Mouse (Mus musculus): ENCODE data around the gene Ubl3. TPM values are rescaled to one million over a fixed set of nuclear protein-coding genes. Genes with fewer than 3 reads are reported as not detected.

Gene Ubl3
- polyA plus RNA-seq, 1 experiment, result 43.3 TPM

- no peaks in the 10 kb centered on the region for H3K36me3 ChIP-seq (ENCODE audit: control insufficient read depth, insufficient read depth)
- H3K4me3 ChIP-seq, result peak overlapping the region; percentile 91
- TF ChIP-seq TCF12 (IDR thresholded peaks at IDR 0.05; ENCODE audit: insufficient read depth, poor library complexity, severe bottlenecking) (no peak), POLR2A (IDR thresholded peaks at IDR 0.05; ENCODE audit: insufficient read length, low read depth) (no peak), REST (IDR thresholded peaks at IDR 0.05; ENCODE audit: insufficient read depth, insufficient read length) (no peak), USF1 (IDR thresholded peaks at IDR 0.05; ENCODE audit: low read depth) (no peak), CEBPB (IDR thresholded peaks at IDR 0.05; ENCODE audit: insufficient read depth, poor library complexity, severe bottlenecking) (no peak), POLR2AphosphoS2 (IDR thresholded peaks at IDR 0.05; ENCODE audit: insufficient read length, low read depth) (no peak), E2F4 (IDR thresholded peaks at IDR 0.05; ENCODE audit: insufficient read depth) (no peak), MAX (IDR thresholded peaks at IDR 0.05; ENCODE audit: low read depth) (no peak), MYOD1 (IDR thresholded peaks at IDR 0.05; ENCODE audit: control insufficient read depth in 1 of 3, insufficient read length in 2 of 3, low read depth in 2 of 3) (no peak), MYOG (IDR thresholded peaks at IDR 0.05; ENCODE audit: control insufficient read depth in 1 of 3, insufficient read depth in 1 of 3, insufficient read length in 2 of 3, low read depth in 2 of 3) (no peak), TCF3 (IDR thresholded peaks at IDR 0.05; ENCODE audit: insufficient read length, low read depth) (no peak)
- H3ac ChIP-seq (ENCODE audit: control insufficient read depth, insufficient read length), result peak overlapping the region; percentile 42
- no peaks in the 10 kb centered on the region for H3K27me3 ChIP-seq (ENCODE audit: control insufficient read depth, insufficient read depth, insufficient read length)
- H3K79me2 ChIP-seq (ENCODE audit: control insufficient read depth, insufficient read depth), result peaks cover 52% of the 10 kb centered on the region
- H3K4me2 ChIP-seq (ENCODE audit: low read depth), result peak overlapping the region; percentile 79
These were observed 839 bp downstream of the Ubl3 start for GRCm38 (mm10) chr5:148551764-148552136.

DNA sequence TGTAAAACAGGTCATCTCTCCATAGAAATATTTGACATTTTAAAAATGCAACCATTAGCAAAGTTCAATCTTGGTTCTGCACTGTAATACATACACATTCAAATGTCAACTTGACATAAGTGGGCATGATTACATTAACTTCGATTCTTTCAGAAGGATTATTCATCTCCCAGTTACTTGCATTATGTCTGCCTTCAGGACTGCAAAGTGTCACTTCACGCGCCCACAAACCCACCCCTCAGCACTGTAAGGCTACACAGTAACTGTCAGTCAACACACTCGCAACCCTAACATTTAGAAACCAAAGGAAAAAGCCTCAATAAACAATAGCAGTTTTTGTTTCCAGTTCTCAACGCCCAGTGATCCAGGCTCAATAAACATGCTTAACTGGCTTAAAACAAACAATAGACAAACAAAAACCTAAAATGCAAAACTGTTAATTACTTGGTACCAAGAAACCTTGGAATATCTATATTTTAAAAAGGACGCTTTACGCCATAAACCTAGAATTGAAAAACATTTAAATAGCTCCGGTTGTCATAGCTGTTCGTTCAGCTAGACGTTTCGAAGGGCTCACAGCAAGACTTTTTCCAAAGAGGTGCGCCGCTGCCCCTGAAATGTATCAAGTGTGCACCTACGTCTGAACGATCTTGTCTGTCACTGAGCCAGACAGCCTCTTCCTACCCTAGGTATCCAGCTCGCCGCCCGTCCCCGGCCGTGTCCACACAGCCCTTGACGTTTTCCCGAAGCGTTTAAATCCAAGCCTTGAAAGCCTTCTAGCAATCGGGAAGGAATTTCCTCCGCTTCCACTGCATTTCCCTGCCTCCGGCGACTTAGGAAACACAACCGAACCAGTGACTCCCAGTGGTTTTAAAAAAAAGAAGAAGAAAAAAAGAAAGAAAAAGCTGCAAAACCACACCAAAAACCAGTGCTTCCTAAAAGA, 1.5 kb downstream of the Ubl3 start:
- H3K27me3 ChIP-seq (ENCODE audit: control insufficient read depth, insufficient read depth, insufficient read length), result no peaks in the 10 kb centered on the region
- H3K4me2 ChIP-seq (ENCODE audit: low read depth), result peak overlapping the region; percentile 79
- peaks cover 59% of the 10 kb centered on the region for H3K79me2 ChIP-seq (ENCODE audit: control insufficient read depth, insufficient read depth)
- H3ac ChIP-seq (ENCODE audit: control insufficient read depth, insufficient read length), result peak overlapping the region; percentile 42
- peak overlapping the region; percentile 91 for H3K4me3 ChIP-seq
- TF ChIP-seq E2F4 (IDR thresholded peaks at IDR 0.05; ENCODE audit: insufficient read depth) (no peak), TCF3 (IDR thresholded peaks at IDR 0.05; ENCODE audit: insufficient read length, low read depth) (no peak), SRF (IDR thresholded peaks at IDR 0.05; ENCODE audit: control insufficient read depth, insufficient read length, low read depth) (no peak), POLR2A (IDR thresholded peaks at IDR 0.05; ENCODE audit: insufficient read length, low read depth) (no peak), TCF12 (IDR thresholded peaks at IDR 0.05; ENCODE audit: insufficient read depth, poor library complexity, severe bottlenecking) (no peak), POLR2AphosphoS2 (IDR thresholded peaks at IDR 0.05; ENCODE audit: insufficient read length, low read depth) (no peak), USF1 (IDR thresholded peaks at IDR 0.05; ENCODE audit: low read depth) (no peak), REST (IDR thresholded peaks at IDR 0.05; ENCODE audit: insufficient read depth, insufficient read length) (no peak), MAX (IDR thresholded peaks at IDR 0.05; ENCODE audit: low read depth) (no peak), MYOG (IDR thresholded peaks at IDR 0.05; ENCODE audit: control insufficient read depth in 1 of 3, insufficient read depth in 1 of 3, insufficient read length in 2 of 3, low read depth in 2 of 3) (no peak), CEBPB (IDR thresholded peaks at IDR 0.05; ENCODE audit: insufficient read depth, poor library complexity, severe bottlenecking) (no peak), MYOD1 (IDR thresholded peaks at IDR 0.05; ENCODE audit: control insufficient read depth in 1 of 3, insufficient read length in 2 of 3, low read depth in 2 of 3) (no peak)
- no peaks in the 10 kb centered on the region for H3K36me3 ChIP-seq (ENCODE audit: control insufficient read depth, insufficient read depth)

DNA sequence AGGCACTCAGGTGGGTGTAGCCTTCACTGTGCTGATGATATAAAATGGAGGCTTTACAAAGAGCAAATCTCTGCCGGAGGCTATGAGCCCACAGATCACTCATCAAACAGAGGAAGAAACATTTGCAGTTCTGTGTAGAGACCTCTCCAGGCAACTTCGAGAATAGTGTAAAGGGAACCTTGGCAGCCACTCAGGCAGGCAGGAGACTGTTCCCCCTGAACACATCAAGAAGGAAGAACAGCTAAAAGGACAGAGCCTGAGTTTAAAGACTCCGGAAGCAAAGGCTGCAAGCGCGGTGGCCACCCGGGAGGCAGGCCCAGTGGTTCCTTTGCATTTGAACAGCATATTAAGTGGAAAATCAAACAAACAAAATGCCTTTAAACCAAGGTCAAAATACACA, 2.2 kb downstream of the Ubl3 start:
- Histone ChIP-seq H3K79me2 (ENCODE audit: control insufficient read depth, insufficient read depth) (peaks cover 66% of the 10 kb centered on the region), H3K36me3 (ENCODE audit: control insufficient read depth, insufficient read depth) (no peaks in the 10 kb centered on the region), H3K4me2 (ENCODE audit: low read depth) (peak overlapping the region; percentile 79), H3K27me3 (ENCODE audit: control insufficient read depth, insufficient read depth, insufficient read length) (no peaks in the 10 kb centered on the region), H3ac (ENCODE audit: control insufficient read depth, insufficient read length) (no peak overlapping the region), H3K4me3 (peak overlapping the region; percentile 91)
- no peak for TF ChIP-seq TCF12 (IDR thresholded peaks at IDR 0.05; ENCODE audit: insufficient read depth, poor library complexity, severe bottlenecking)

GRCm38 (mm10) chr5:148549307-148549706, 3.3 kb downstream of the Ubl3 start:
- Histone ChIP-seq H3K79me2 (ENCODE audit: control insufficient read depth, insufficient read depth) (peaks cover 77% of the 10 kb centered on the region), H3K36me3 (ENCODE audit: control insufficient read depth, insufficient read depth) (no peaks in the 10 kb centered on the region), H3K27me3 (ENCODE audit: control insufficient read depth, insufficient read depth, insufficient read length) (no peaks in the 10 kb centered on the region), H3ac (ENCODE audit: control insufficient read depth, insufficient read length) (no peak overlapping the region), H3K4me3 (peak overlapping the region; percentile 91), H3K4me2 (ENCODE audit: low read depth) (peak overlapping the region; percentile 79)
- TF ChIP-seq POLR2A (IDR thresholded peaks at IDR 0.05; ENCODE audit: insufficient read length, low read depth) (no peak), TCF3 (IDR thresholded peaks at IDR 0.05; ENCODE audit: insufficient read length, low read depth) (no peak), REST (IDR thresholded peaks at IDR 0.05; ENCODE audit: insufficient read depth, insufficient read length) (no peak), MAX (IDR thresholded peaks at IDR 0.05; ENCODE audit: low read depth) (no peak), TCF12 (IDR thresholded peaks at IDR 0.05; ENCODE audit: insufficient read depth, poor library complexity, severe bottlenecking) (no peak), CEBPB (IDR thresholded peaks at IDR 0.05; ENCODE audit: insufficient read depth, poor library complexity, severe bottlenecking) (no peak), SRF (IDR thresholded peaks at IDR 0.05; ENCODE audit: control insufficient read depth, insufficient read length, low read depth) (no peak), E2F4 (IDR thresholded peaks at IDR 0.05; ENCODE audit: insufficient read depth) (no peak), MYOD1 (IDR thresholded peaks at IDR 0.05; ENCODE audit: control insufficient read depth in 1 of 3, insufficient read length in 2 of 3, low read depth in 2 of 3) (no peak)

- H3K4me3 ChIP-seq, result no peak overlapping the region
- peak overlapping the region; percentile 67 for H3K4me2 ChIP-seq (ENCODE audit: low read depth)
- no peaks in the 10 kb centered on the region for H3K36me3 ChIP-seq (ENCODE audit: control insufficient read depth, insufficient read depth)
- TF ChIP-seq USF1 (IDR thresholded peaks at IDR 0.05; ENCODE audit: low read depth), result no peak
- H3K27me3 ChIP-seq (ENCODE audit: control insufficient read depth, insufficient read depth, insufficient read length), result no peaks in the 10 kb centered on the region
- H3K79me2 ChIP-seq (ENCODE audit: control insufficient read depth, insufficient read depth), result peaks cover 84% of the 10 kb centered on the region
- no peak overlapping the region for H3ac ChIP-seq (ENCODE audit: control insufficient read depth, insufficient read length)
These were observed 4.0 kb downstream of the Ubl3 start for GRCm38 (mm10) chr5:148548568-148548967.

Measured in myocyte (in vitro differentiated cells).